Mouse (Mus musculus) heart, embryonic 16.5 days (tissue): ENCODE data around the gene Adcy2. TPM values are rescaled to one million over a fixed set of nuclear protein-coding genes. Genes with fewer than 3 reads are reported as not detected.

Source experiments
- ATAC-seq: fragments of 200-750 bp; cut with Nextera tagmentation; replicated peaks from 2 replicates; pipeline ENCODE4 v1.8.0; 2017; ENCODE audit warnings: moderate number of reproducible peaks; ENCODE audit not compliant: insufficient read depth, low FRiP score; ENCODE audit errors: extremely low read depth
- H3K27ac ChIP-seq: fragments of 300-500 bp; sonication (generic); 2 replicates; pipeline ENCODE4 v1.5.1; 2014; ENCODE audit warnings: mild to moderate bottlenecking, low read length, control low read depth, moderate library complexity
- H3K27me3 ChIP-seq: fragments of 300-500 bp; sonication (generic); 2 replicates; pipeline ENCODE4 v1.6.1; 2014; ENCODE audit warnings: low read length, mixed read lengths; ENCODE audit not compliant: control insufficient read depth, insufficient read depth
- H3K36me3 ChIP-seq: fragments of 300-500 bp; sonication (generic); 2 replicates; pipeline ENCODE4 v1.6.1; 2014; ENCODE audit not compliant: control insufficient read depth, insufficient read depth
- H3K4me1 ChIP-seq: fragments of 300-500 bp; sonication (generic); 2 replicates; pipeline ENCODE4 v1.6.1; 2014; ENCODE audit warnings: low read length, mixed read lengths; ENCODE audit not compliant: control insufficient read depth, insufficient read depth
- H3K4me2 ChIP-seq: fragments of 300-500 bp; sonication (generic); 2 replicates; pipeline ENCODE4 v1.6.1; 2014; ENCODE audit warnings: low read depth, mild to moderate bottlenecking, control low read depth, low read length
- H3K4me3 ChIP-seq: fragments of 300-500 bp; sonication (generic); 2 replicates; pipeline ENCODE4 v1.5.1; 2014; ENCODE audit warnings: mild to moderate bottlenecking, control low read depth, low read length
- H3K9ac ChIP-seq: fragments of 300-500 bp; sonication (generic); 2 replicates; pipeline ENCODE4 v1.6.1; 2014; ENCODE audit warnings: low read length, control low read depth
- H3K9me3 ChIP-seq: fragments of 300-500 bp; sonication (generic); replicated peaks from 2 replicates; pipeline ENCODE4 v1.6.1; 2016; ENCODE audit warnings: low read length; ENCODE audit not compliant: control insufficient read depth
- WGBS: fragments of 180-500 bp; shearing (Covaris S2); extraction: QIAGEN DNeasy Blood & Tissue Kit; methylation state at CpG from one replicate; pipeline ENCODE4 v1.1.7; 2014; 5-methylcytosine and 5-hydroxymethylcytosine counted together
- polyA plus RNA-seq: library from polyadenylated mRNA; unstranded; fragments of >200 nt; fragmentation: Nextera tagmentation; extraction: Ambion mirVana; gene quantifications from 2 replicates; pipeline ENCODE4 v1.2.1, GENCODE M21; 2015

Gene Adcy2
- polyA plus RNA-seq, 1 experiment from 2014 or later = 0.58 TPM

GRCm38 (mm10) chr13:68985789-68986188, 13.6 kb downstream of the Adcy2 start:
- Histone ChIP-seq H3K27me3 (no peaks in the 10 kb centered on the region), H3K4me2 (no peak overlapping the region), H3K4me1 (no peaks in the 10 kb centered on the region), H3K27ac (no peak overlapping the region), H3K36me3 (no peaks in the 10 kb centered on the region), H3K9me3 (no peaks in the 10 kb centered on the region), H3K9ac (no peak overlapping the region), H3K4me3 (no peak overlapping the region)
- WGBS = 75% methylated on average over 2 of the region's 2 CpGs
- no peak for ATAC-seq

- no peak overlapping the region for H3K9ac ChIP-seq
- H3K27ac ChIP-seq = no peak overlapping the region
- H3K27me3 ChIP-seq = no peaks in the 10 kb centered on the region
- no peaks in the 10 kb centered on the region for H3K9me3 ChIP-seq
- no peaks in the 10 kb centered on the region for H3K36me3 ChIP-seq
- 72% methylated on average over 15 of the region's 15 CpGs for WGBS
- no peaks in the 10 kb centered on the region for H3K4me1 ChIP-seq
- ATAC-seq = no peak
- no peak overlapping the region for H3K4me3 ChIP-seq
- no peak overlapping the region for H3K4me2 ChIP-seq
These were observed 15.3 kb downstream of the Adcy2 start for GRCm38 (mm10) chr13:68984000-68984399.

DNA sequence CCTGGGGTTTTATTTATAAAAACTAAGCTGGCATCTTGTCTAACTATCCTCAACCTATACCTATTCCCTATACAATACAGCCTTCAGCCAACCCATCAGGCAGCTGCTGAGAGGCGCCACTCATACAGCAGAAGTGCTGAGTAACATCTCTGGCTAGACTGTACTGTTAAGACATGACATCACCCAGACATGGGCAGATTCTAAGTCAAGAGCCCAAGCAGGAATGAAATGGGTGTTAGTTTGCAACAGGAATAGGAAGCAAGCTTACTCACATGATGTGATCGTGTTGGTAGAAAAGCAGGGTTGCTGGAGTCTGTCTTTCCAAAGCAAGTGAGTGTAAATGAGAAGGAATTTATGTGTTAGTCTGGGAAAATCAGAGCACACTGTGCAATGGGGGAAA, 18.3 kb downstream of the Adcy2 start:
- 73% methylated on average over 2 of the region's 2 CpGs for WGBS
- H3K9me3 ChIP-seq = no peaks in the 10 kb centered on the region

GRCm38 (mm10) chr13:68973143-68973542, 26.2 kb downstream of the Adcy2 start:
- no peaks in the 10 kb centered on the region for H3K36me3 ChIP-seq
- H3K27me3 ChIP-seq = no peaks in the 10 kb centered on the region; the same call in 1 of the 2 replicates
- no peaks in the 10 kb centered on the region for H3K9me3 ChIP-seq
- H3K4me1 ChIP-seq = no peaks in the 10 kb centered on the region
- no peak overlapping the region for H3K4me2 ChIP-seq
- H3K27ac ChIP-seq = no peak overlapping the region
- 21% methylated on average over 3 of the region's 3 CpGs for WGBS
- no peak overlapping the region for H3K4me3 ChIP-seq
- H3K9ac ChIP-seq = no peak overlapping the region
- no peak for ATAC-seq

More for the DNA sequence above, 18.3 kb downstream of the Adcy2 start:
- H3K4me2 ChIP-seq = no peak overlapping the region
- no peak overlapping the region for H3K27ac ChIP-seq
- ATAC-seq = no peak
- H3K9ac ChIP-seq = no peak overlapping the region
- no peak overlapping the region for H3K4me3 ChIP-seq
- no peaks in the 10 kb centered on the region for H3K4me1 ChIP-seq
- H3K27me3 ChIP-seq = no peaks in the 10 kb centered on the region
- H3K36me3 ChIP-seq = no peaks in the 10 kb centered on the region

DNA sequence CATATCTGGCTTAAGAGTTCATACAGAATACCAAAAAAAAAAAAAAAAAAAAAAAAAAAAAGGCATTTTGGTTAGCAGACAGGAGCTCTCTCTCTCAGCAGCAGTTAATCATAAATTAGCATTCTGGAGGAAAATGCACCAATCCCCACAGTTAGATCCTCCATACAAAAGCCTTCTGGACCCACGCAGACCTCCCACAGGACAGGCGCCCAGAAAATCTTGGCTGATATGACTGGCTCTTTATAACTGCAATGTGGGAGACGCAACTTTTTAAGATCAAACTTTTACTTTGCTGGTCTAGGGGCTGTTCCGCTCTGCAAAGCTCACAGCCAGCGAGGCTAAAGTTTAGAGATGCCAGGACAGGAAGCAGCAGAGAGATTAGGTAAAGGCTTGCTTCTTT, 37.8 kb downstream of the Adcy2 start:
- no peaks in the 10 kb centered on the region for H3K36me3 ChIP-seq
- H3K9ac ChIP-seq = no peak overlapping the region
- H3K9me3 ChIP-seq = no peaks in the 10 kb centered on the region
- H3K4me3 ChIP-seq = no peak overlapping the region
- 63% methylated on average over 5 of the region's 5 CpGs for WGBS
- no peak for ATAC-seq
- no peak overlapping the region for H3K4me2 ChIP-seq
- H3K4me1 ChIP-seq = no peaks in the 10 kb centered on the region
- H3K27ac ChIP-seq = no peak overlapping the region
- H3K27me3 ChIP-seq = no peaks in the 10 kb centered on the region

DNA sequence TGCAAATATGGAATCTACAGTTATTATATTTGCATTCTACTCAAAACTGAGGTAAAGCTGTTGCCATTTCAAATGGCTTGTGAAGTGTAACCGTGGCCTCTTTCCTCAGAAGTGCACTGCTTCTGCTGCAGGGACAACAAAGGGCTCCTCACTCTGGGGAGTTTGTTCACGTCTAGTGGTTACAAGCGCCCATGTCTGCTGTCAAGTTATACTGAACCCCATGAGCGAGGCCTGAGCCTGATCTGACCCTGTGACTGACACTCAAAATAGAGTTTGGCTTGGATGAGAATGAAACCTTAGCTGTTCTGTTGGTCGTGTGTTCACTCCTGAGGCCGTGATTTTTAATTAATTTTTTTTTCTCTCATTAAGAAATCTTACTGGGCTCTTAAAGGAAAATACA, 38.8 kb downstream of the Adcy2 start:
- Histone ChIP-seq H3K27ac (no peak overlapping the region), H3K9ac (no peak overlapping the region), H3K4me1 (no peaks in the 10 kb centered on the region), H3K27me3 (no peaks in the 10 kb centered on the region), H3K4me2 (no peak overlapping the region), H3K36me3 (no peaks in the 10 kb centered on the region), H3K9me3 (no peaks in the 10 kb centered on the region), H3K4me3 (no peak overlapping the region)
- no peak for ATAC-seq
- WGBS = 72% methylated on average over 6 of the region's 6 CpGs

- H3K27ac ChIP-seq = no peak overlapping the region
- H3K4me2 ChIP-seq = no peak overlapping the region
- no peak overlapping the region for H3K9ac ChIP-seq
- H3K4me3 ChIP-seq = no peak overlapping the region
- no peak for ATAC-seq
- no peaks in the 10 kb centered on the region for H3K36me3 ChIP-seq
- no peaks in the 10 kb centered on the region for H3K4me1 ChIP-seq
- H3K27me3 ChIP-seq = no peaks in the 10 kb centered on the region
- WGBS = 77% methylated on average over 4 of the region's 4 CpGs
- H3K9me3 ChIP-seq = no peaks in the 10 kb centered on the region
These were observed 39.9 kb downstream of the Adcy2 start for GRCm38 (mm10) chr13:68959406-68959805.

DNA sequence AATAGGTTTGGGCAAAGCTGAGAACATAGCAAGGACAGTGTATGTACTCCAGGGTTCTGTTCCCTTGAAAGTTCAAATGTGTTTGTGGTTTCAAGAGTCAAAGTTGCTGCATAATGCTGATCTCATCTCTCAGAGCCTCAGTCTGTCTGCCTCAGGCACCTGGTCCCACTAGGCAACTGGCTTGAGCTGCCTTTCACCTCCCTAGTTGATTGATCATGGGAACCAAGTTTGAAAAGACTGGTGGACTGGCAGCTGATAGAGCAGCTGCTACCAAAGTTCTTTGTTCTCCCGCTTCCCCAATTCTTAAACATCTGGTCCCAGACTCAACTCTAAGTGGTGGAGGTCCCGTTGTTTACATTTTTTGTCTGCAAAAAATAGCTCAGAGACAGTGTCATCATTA, 56.6 kb downstream of the Adcy2 start:
- 56% methylated on average over 2 of the region's 2 CpGs for WGBS
- no peak overlapping the region for H3K4me3 ChIP-seq
- H3K27me3 ChIP-seq = no peaks in the 10 kb centered on the region; the same call in 1 of the 2 replicates
- H3K27ac ChIP-seq = no peak overlapping the region
- no peaks in the 10 kb centered on the region for H3K4me1 ChIP-seq
- no peak overlapping the region for H3K9ac ChIP-seq
- no peak for ATAC-seq
- H3K36me3 ChIP-seq = no peaks in the 10 kb centered on the region
- H3K9me3 ChIP-seq = no peaks in the 10 kb centered on the region
- H3K4me2 ChIP-seq = no peak overlapping the region

GRCm38 (mm10) chr13:68941429-68941828, 57.9 kb downstream of the Adcy2 start:
- Histone ChIP-seq H3K27ac (no peak overlapping the region), H3K4me1 (no peaks in the 10 kb centered on the region), H3K4me2 (no peak overlapping the region), H3K36me3 (no peaks in the 10 kb centered on the region), H3K9ac (no peak overlapping the region), H3K4me3 (no peak overlapping the region), H3K27me3 (no peaks in the 10 kb centered on the region; the same call in 1 of the 2 replicates), H3K9me3 (no peaks in the 10 kb centered on the region)
- no peak for ATAC-seq
- WGBS = 78% methylated on average over 1 of the region's 1 CpGs

GRCm38 (mm10) chr13:68932283-68932647, 67.1 kb downstream of the Adcy2 start:
- no peak for ATAC-seq
- Histone ChIP-seq H3K9ac (no peak overlapping the region), H3K27me3 (no peaks in the 10 kb centered on the region), H3K27ac (no peak overlapping the region), H3K4me3 (no peak overlapping the region), H3K4me1 (no peaks in the 10 kb centered on the region), H3K4me2 (no peak overlapping the region), H3K9me3 (no peaks in the 10 kb centered on the region), H3K36me3 (no peaks in the 10 kb centered on the region)
- WGBS = 52% methylated on average over 1 of the region's 1 CpGs
